Mouse (Mus musculus) forebrain, embryonic 12.5 days (tissue): ENCODE data around the gene Chn2. TPM values are rescaled to one million over a fixed set of nuclear protein-coding genes. Genes with fewer than 3 reads are reported as not detected.

Experiments
- ATAC-seq: fragments of 200-750 bp; cut with Nextera tagmentation; 2 replicates; pipeline ENCODE4 v1.8.0; 2017; ENCODE audit warnings: moderate TSS enrichment; ENCODE audit not compliant: low FRiP score
- H3K27ac ChIP-seq: fragments of 300-500 bp; sonication (generic); 2 replicates; pipeline ENCODE4 v1.5.1; 2016; ENCODE audit warnings: mild to moderate bottlenecking
- H3K27me3 ChIP-seq: fragments of 300-500 bp; sonication (generic); 2 replicates; pipeline ENCODE4 v1.6.1; 2016; ENCODE audit warnings: mild to moderate bottlenecking
- H3K36me3 ChIP-seq: fragments of 300-500 bp; sonication (generic); replicated peaks from 2 replicates; pipeline ENCODE4 v1.6.1; 2016; ENCODE audit warnings: mild to moderate bottlenecking
- H3K4me1 ChIP-seq: fragments of 300-500 bp; sonication (generic); 2 replicates; pipeline ENCODE4 v1.6.1; 2016
- H3K4me2 ChIP-seq: fragments of 300-500 bp; sonication (generic); 2 replicates; pipeline ENCODE4 v1.6.1; 2016; ENCODE audit warnings: mild to moderate bottlenecking, moderate library complexity
- H3K4me3 ChIP-seq: fragments of 300-500 bp; sonication (generic); replicated peaks from 2 replicates; pipeline ENCODE4 v1.5.1; 2016; ENCODE audit warnings: mild to moderate bottlenecking
- H3K9ac ChIP-seq: fragments of 300-500 bp; sonication (generic); 2 replicates; pipeline ENCODE4 v1.6.1; 2016; ENCODE audit warnings: mild to moderate bottlenecking
- H3K9me3 ChIP-seq: fragments of 300-500 bp; sonication (generic); 2 replicates; pipeline ENCODE4 v1.6.1; 2016
- WGBS: fragments of 180-500 bp; shearing (Covaris S2); methylation state at CpG from one replicate; pipeline ENCODE4 v1.1.7; 2016; 5-methylcytosine and 5-hydroxymethylcytosine counted together
- polyA plus RNA-seq: library from polyadenylated mRNA; unstranded; fragments of >200 nt; fragmentation: Nextera tagmentation; extraction: Ambion mirVana; gene quantifications from 2 replicates; pipeline ENCODE4 v1.2.1, GENCODE M21; 2016

Chn2 gene
- polyA plus RNA-seq, 1 experiment from 2014 or later = 29.8 TPM

- Histone ChIP-seq H3K27ac (0 out of 2 replicates have a peak overlapping the region, but pooled peaks have one; percentile 36), H3K4me2 (no peak overlapping the region), H3K27me3 (peaks cover 4% of the 10 kb centered on the region; the same call in 1 of the 2 replicates), H3K4me1 (peaks cover 17% of the 10 kb centered on the region), H3K9me3 (no peaks in the 10 kb centered on the region), H3K9ac (no peak overlapping the region), H3K36me3 (no peaks in the 10 kb centered on the region), H3K4me3 (no peak overlapping the region)
- whole genome bisulfite sequencing = 80% methylated on average over 9 of the region's 9 CpGs
- no peak for ATAC-seq
These were observed 87.1 kb downstream of the Chn2 start for GRCm38 (mm10) chr6:54126225-54126992.

- no peak overlapping the region for H3K9ac ChIP-seq
- H3K27me3 ChIP-seq = peaks cover 4% of the 10 kb centered on the region; the same call in 1 of the 2 replicates
- 0 out of 2 replicates have a peak, but pooled peaks have one; percentile 36 for ATAC-seq
- H3K27ac ChIP-seq = 0 out of 2 replicates have a peak overlapping the region, but pooled peaks have one; percentile 36
- H3K36me3 ChIP-seq = no peaks in the 10 kb centered on the region
- H3K4me1 ChIP-seq = peaks cover 17% of the 10 kb centered on the region
- no peaks in the 10 kb centered on the region for H3K9me3 ChIP-seq
- no peak overlapping the region for H3K4me3 ChIP-seq
- H3K4me2 ChIP-seq = no peak overlapping the region
- WGBS = 81% methylated on average over 11 of the region's 11 CpGs
These were observed 87.8 kb downstream of the Chn2 start for GRCm38 (mm10) chr6:54126993-54127697.

- H3K9me3 ChIP-seq = no peaks in the 10 kb centered on the region
- H3K27me3 ChIP-seq = peaks cover 4% of the 10 kb centered on the region; the same call in 1 of the 2 replicates
- H3K4me2 ChIP-seq = no peak overlapping the region
- peaks cover 26% of the 10 kb centered on the region for H3K4me1 ChIP-seq
- H3K36me3 ChIP-seq = no peaks in the 10 kb centered on the region
- H3K27ac ChIP-seq = no peak overlapping the region
- 88% methylated on average over 1 of the region's 1 CpGs for WGBS
- H3K4me3 ChIP-seq = no peak overlapping the region
- ATAC-seq = no peak
- H3K9ac ChIP-seq = no peak overlapping the region
These were observed 89.3 kb downstream of the Chn2 start for GRCm38 (mm10) chr6:54128702-54129101.

GRCm38 (mm10) chr6:54129570-54129969 is 90.2 kb downstream of the Chn2 start:
- H3K27ac ChIP-seq = no peak overlapping the region
- H3K27me3 ChIP-seq = peaks cover 4% of the 10 kb centered on the region; the same call in 1 of the 2 replicates
- no peaks in the 10 kb centered on the region for H3K36me3 ChIP-seq
- no peak for ATAC-seq
- H3K9me3 ChIP-seq = no peaks in the 10 kb centered on the region
- H3K9ac ChIP-seq = no peak overlapping the region
- no peak overlapping the region for H3K4me2 ChIP-seq
- peaks cover 26% of the 10 kb centered on the region for H3K4me1 ChIP-seq
- no peak overlapping the region for H3K4me3 ChIP-seq
- 60% methylated on average over 2 of the region's 2 CpGs for WGBS

DNA sequence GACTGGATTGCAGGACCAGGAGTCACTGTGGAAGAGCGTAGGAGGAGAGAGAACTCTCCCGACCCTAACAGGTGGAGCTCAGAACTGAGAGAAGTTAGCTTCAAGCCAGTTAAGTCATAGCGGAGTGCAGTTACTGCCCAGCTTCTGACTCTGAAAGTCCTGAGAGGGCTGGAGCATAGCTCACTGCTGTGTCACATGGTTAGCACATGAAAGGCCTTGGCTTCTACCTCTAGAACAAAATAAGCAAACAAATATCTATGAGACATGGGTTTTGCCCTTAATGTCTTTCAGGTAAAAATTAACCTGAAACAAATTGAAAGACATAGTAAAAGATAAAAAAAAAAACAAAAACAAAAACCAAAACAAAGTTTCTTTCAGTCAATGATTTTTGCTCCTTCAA is 91.5 kb downstream of the Chn2 start:
- Histone ChIP-seq H3K4me1 (peaks cover 26% of the 10 kb centered on the region), H3K4me3 (no peak overlapping the region), H3K27me3 (peaks cover 4% of the 10 kb centered on the region; the same call in 1 of the 2 replicates), H3K36me3 (no peaks in the 10 kb centered on the region), H3K27ac (no peak overlapping the region), H3K9ac (no peak overlapping the region), H3K4me2 (no peak overlapping the region), H3K9me3 (no peaks in the 10 kb centered on the region)
- WGBS = 85% methylated on average over 3 of the region's 3 CpGs
- no peak for ATAC-seq

- H3K9ac ChIP-seq = no peak overlapping the region
- WGBS = 71% methylated on average over 1 of the region's 1 CpGs
These were observed 93.2 kb downstream of the Chn2 start for GRCm38 (mm10) chr6:54132576-54132975.

DNA sequence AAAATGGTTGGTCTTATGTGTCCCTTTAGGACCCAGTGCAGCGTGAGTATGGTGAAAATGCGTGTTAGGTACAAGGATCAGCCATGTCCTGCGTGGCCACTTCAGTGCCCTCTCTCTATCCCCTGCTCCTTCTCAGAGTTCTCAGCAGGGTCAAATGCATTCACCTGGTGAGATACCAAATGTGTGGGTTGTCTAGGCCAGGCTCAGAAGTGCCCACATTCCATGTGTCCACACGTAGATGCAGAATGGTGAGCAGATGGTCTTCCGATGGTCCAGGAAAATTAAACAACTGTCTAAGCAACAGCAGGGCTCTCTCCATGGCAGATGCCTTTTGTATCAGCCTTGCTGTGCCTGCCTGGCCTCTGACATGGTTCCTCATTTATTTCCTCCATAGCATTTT is 93.9 kb downstream of the Chn2 start:
- no peaks in the 10 kb centered on the region for H3K36me3 ChIP-seq
- ATAC-seq = no peak
- peaks cover 14% of the 10 kb centered on the region for H3K4me1 ChIP-seq
- no peak overlapping the region for H3K4me3 ChIP-seq
- H3K4me2 ChIP-seq = no peak overlapping the region
- 85% methylated on average over 5 of the region's 5 CpGs for WGBS
- no peak overlapping the region for H3K27ac ChIP-seq
- H3K27me3 ChIP-seq = no peaks in the 10 kb centered on the region
- no peak overlapping the region for H3K9ac ChIP-seq
- H3K9me3 ChIP-seq = no peaks in the 10 kb centered on the region

More at GRCm38 (mm10) chr6:54132576-54132975, 93.2 kb downstream of the Chn2 start:
- Histone ChIP-seq H3K36me3 (no peaks in the 10 kb centered on the region), H3K27me3 (peaks cover 1% of the 10 kb centered on the region; the same call in 1 of the 2 replicates), H3K4me2 (no peak overlapping the region), H3K4me1 (peaks cover 15% of the 10 kb centered on the region), H3K4me3 (no peak overlapping the region), H3K27ac (no peak overlapping the region), H3K9me3 (no peaks in the 10 kb centered on the region)
- ATAC-seq = no peak

GRCm38 (mm10) chr6:54138157-54138556 is 98.8 kb downstream of the Chn2 start:
- H3K4me1 ChIP-seq = peaks cover 21% of the 10 kb centered on the region
- WGBS = 79% methylated on average over 9 of the region's 9 CpGs
- no peak for ATAC-seq

GRCm38 (mm10) chr6:54140488-54140887 is 101.1 kb downstream of the Chn2 start:
- Histone ChIP-seq H3K9ac (no peak overlapping the region), H3K27me3 (no peaks in the 10 kb centered on the region), H3K27ac (no peak overlapping the region), H3K4me3 (no peak overlapping the region), H3K4me1 (peaks cover 21% of the 10 kb centered on the region), H3K4me2 (no peak overlapping the region), H3K9me3 (no peaks in the 10 kb centered on the region), H3K36me3 (no peaks in the 10 kb centered on the region)
- WGBS = 93% methylated on average over 4 of the region's 4 CpGs
- no peak for ATAC-seq

More at GRCm38 (mm10) chr6:54138157-54138556, 98.8 kb downstream of the Chn2 start:
- no peaks in the 10 kb centered on the region for H3K9me3 ChIP-seq
- H3K4me2 ChIP-seq = no peak overlapping the region
- no peak overlapping the region for H3K27ac ChIP-seq
- H3K27me3 ChIP-seq = no peaks in the 10 kb centered on the region
- no peaks in the 10 kb centered on the region for H3K36me3 ChIP-seq
- H3K9ac ChIP-seq = no peak overlapping the region
- H3K4me3 ChIP-seq = no peak overlapping the region

DNA sequence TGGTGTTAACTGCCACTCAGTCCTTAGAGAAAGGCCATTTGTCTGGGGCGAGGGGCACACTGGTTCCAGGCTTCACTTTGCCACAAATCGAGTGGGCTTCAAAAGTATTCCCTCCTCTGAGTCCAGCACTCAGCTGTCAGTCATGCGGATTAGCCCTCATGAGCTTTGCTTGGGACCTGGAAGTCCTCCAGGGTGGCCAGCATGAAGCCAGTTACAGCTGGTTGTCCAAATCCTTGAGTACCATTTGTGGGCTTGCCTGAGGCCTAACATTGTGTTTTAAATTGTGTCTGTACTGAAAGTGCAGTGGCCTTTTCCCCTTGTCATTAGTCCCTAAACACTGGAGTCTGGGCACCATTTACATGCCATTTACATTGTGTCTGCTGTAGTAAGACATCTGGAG is 101.8 kb downstream of the Chn2 start:
- H3K9me3 ChIP-seq = no peaks in the 10 kb centered on the region
- no peak overlapping the region for H3K4me3 ChIP-seq
- H3K36me3 ChIP-seq = no peaks in the 10 kb centered on the region
- 65% methylated on average over 3 of the region's 3 CpGs for WGBS
- no peaks in the 10 kb centered on the region for H3K27me3 ChIP-seq
- H3K27ac ChIP-seq = no peak overlapping the region
- no peak overlapping the region for H3K9ac ChIP-seq
- ATAC-seq = no peak
- peaks cover 25% of the 10 kb centered on the region for H3K4me1 ChIP-seq
- H3K4me2 ChIP-seq = no peak overlapping the region

- ATAC-seq = no peak
- Histone ChIP-seq H3K9me3 (no peaks in the 10 kb centered on the region), H3K9ac (no peak overlapping the region), H3K4me2 (no peak overlapping the region), H3K27ac (no peak overlapping the region), H3K4me1 (peaks cover 25% of the 10 kb centered on the region), H3K4me3 (no peak overlapping the region), H3K36me3 (no peaks in the 10 kb centered on the region), H3K27me3 (no peaks in the 10 kb centered on the region)
- 71% methylated on average over 11 of the region's 11 CpGs for WGBS
These were observed 103.7 kb downstream of the Chn2 start for GRCm38 (mm10) chr6:54142848-54143651.

DNA sequence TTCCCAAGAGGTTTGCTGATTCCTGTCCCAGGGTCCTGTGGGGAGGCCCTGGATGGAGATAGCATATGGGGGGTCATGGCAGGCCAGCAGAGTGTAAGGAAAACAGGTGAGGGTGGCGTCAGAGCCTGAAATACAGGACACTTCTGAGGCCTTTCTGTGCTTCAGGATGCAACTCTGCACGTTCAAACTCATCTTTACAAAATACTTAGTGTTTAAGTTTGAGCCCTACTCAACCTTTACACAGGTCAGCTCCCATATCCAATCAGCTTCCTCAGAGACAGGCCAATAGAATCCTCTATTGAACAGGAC is 104.3 kb downstream of the Chn2 start:
- Histone ChIP-seq H3K4me1 (peaks cover 27% of the 10 kb centered on the region), H3K9ac (no peak overlapping the region), H3K27ac (no peak overlapping the region), H3K4me3 (no peak overlapping the region), H3K4me2 (no peak overlapping the region), H3K9me3 (no peaks in the 10 kb centered on the region), H3K36me3 (no peaks in the 10 kb centered on the region), H3K27me3 (no peaks in the 10 kb centered on the region)
- 82% methylated on average over 2 of the region's 2 CpGs for WGBS
- ATAC-seq = no peak
